In the genomic region with DNA sequence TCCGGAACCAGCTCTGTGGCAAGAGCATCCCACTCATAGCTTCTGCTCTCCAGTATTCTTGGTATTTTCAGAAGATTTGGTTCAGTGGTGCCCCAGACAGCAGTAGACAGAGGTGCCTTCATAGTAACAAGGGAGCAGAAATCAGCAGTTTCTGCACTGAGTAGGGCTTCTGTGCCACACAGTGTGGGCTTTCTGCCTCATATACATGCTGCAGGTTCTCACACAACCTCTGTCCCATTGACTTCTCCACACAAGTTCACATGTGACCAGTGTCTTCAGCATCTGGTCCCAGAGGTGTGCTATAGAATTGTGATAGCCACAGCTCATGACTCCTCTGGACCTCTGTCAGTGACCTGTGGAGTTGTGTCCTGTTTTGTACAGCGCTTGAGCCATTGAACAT, we compare ENCODE assay signal across 38 mouse cellular contexts. TPM values are rescaled to one million over a fixed set of nuclear protein-coding genes. Genes with fewer than 3 reads are reported as not detected.
"Had no signal": no experiment of that assay in that cellular context is flagged by ENCODE, and none has a peak within 500 bp of the region (broad histone marks: within the 10 kb centered on the region; RNA-seq: fewer than 3 reads in every experiment).

No protein-coding gene starts in this region.

- H3K9me3 ChIP-seq: heart, embryonic 10.5 days; heart, embryonic 12.5 days; heart, embryonic 13.5 days; heart, embryonic 15.5 days; hindbrain, embryonic 10.5 days; hindbrain, embryonic 12.5 days; hindbrain, embryonic 13.5 days; hindbrain, embryonic 15.5 days; intestine, embryonic 15.5 days; kidney, embryonic 15.5 days had no signal

- H3K36me3 ChIP-seq: heart, embryonic 10.5 days; heart, embryonic 12.5 days; heart, embryonic 13.5 days; heart, embryonic 15.5 days; hindbrain, embryonic 10.5 days; hindbrain, embryonic 12.5 days; hindbrain, embryonic 13.5 days; hindbrain, embryonic 15.5 days; intestine, embryonic 15.5 days; kidney, embryonic 15.5 days had no signal

- H3K27me3 ChIP-seq: heart, embryonic 12.5 days; heart, embryonic 13.5 days; heart, embryonic 15.5 days; hindbrain, embryonic 12.5 days; hindbrain, embryonic 13.5 days; hindbrain, embryonic 15.5 days; intestine, embryonic 15.5 days; kidney, embryonic 15.5 days had no signal

- H3K9ac ChIP-seq: heart, embryonic 12.5 days; heart, embryonic 13.5 days; heart, embryonic 15.5 days; hindbrain, embryonic 12.5 days; hindbrain, embryonic 13.5 days; hindbrain, embryonic 14.5 days; hindbrain, embryonic 15.5 days; intestine, embryonic 15.5 days; kidney, embryonic 15.5 days had no signal

- H3K4me1 ChIP-seq: heart, embryonic 13.5 days; heart, embryonic 15.5 days; hindbrain, embryonic 12.5 days; hindbrain, embryonic 13.5 days; hindbrain, embryonic 15.5 days; intestine, embryonic 15.5 days; kidney, embryonic 15.5 days had no signal

- H3K4me2 ChIP-seq: heart, embryonic 12.5 days; heart, embryonic 13.5 days; heart, embryonic 15.5 days; hindbrain, embryonic 12.5 days; hindbrain, embryonic 13.5 days; hindbrain, embryonic 14.5 days; hindbrain, embryonic 15.5 days; intestine, embryonic 15.5 days; kidney, embryonic 15.5 days had no signal

- ATAC-seq: hindbrain, embryonic 16.5 days; hindbrain, postnatal 0 days; inflammation-experienced regulatory T-cells, adult 6 months; intestine, embryonic 15.5 days; intestine, embryonic 16.5 days; intestine, postnatal 0 days had no signal

- DNase-seq: kidney, adult 11 months; kidney, adult 18-20 months; kidney, adult 2 months; kidney, adult 8-10 months; kidney, adult 9 months; kidney, postnatal 10 days; kidney, postnatal 14 days; kidney, postnatal 25 days; kidney, postnatal 36 days; kidney, postnatal 4 days; layer of hippocampus, adult 9-11 months; layer of hippocampus, postnatal 36 days had no signal

- H3K4me3 ChIP-seq: heart, embryonic 10.5 days; heart, embryonic 12.5 days; heart, embryonic 13.5 days; heart, embryonic 15.5 days; hindbrain, embryonic 10.5 days; hindbrain, embryonic 12.5 days; hindbrain, embryonic 13.5 days; hindbrain, embryonic 15.5 days; intestine, embryonic 15.5 days; kidney, embryonic 15.5 days; layer of hippocampus, adult 2 months had no signal

- H3K27ac ChIP-seq: heart, embryonic 10.5 days; heart, embryonic 13.5 days; heart, embryonic 15.5 days; hindbrain, embryonic 10.5 days; hindbrain, embryonic 12.5 days; hindbrain, embryonic 13.5 days; hindbrain, embryonic 14.5 days; hindbrain, embryonic 15.5 days; hindbrain, postnatal 0 days; intestine, embryonic 15.5 days; kidney, embryonic 15.5 days; kidney, postnatal 0 days; layer of hippocampus, adult 2 months had no signal

RNA-seq across cellular contexts. Expression of a gene that starts 0.6 kb away (rescaled TPM):
- polyA plus RNA-seq: heart, embryonic 10.5 days; heart, embryonic 12.5 days; heart, embryonic 13.5 days; heart, embryonic 14.5 days; heart, embryonic 15.5 days; heart, embryonic 16.5 days; heart, postnatal 0 days; hindbrain, embryonic 10.5 days; hindbrain, embryonic 11.5 days; hindbrain, embryonic 12.5 days; hindbrain, embryonic 13.5 days; hindbrain, embryonic 14.5 days; hindbrain, embryonic 15.5 days; hindbrain, embryonic 16.5 days; hindbrain, postnatal 0 days; inflammation-experienced regulatory T-cells, adult 6 months; intestine, embryonic 14.5 days; intestine, embryonic 15.5 days; intestine, embryonic 16.5 days; intestine, postnatal 0 days; kidney, adult 2 months; kidney, embryonic 14.5 days; kidney, embryonic 15.5 days; kidney, embryonic 16.5 days; kidney, postnatal 0 days; large intestine, adult 2 months had no signal

RNA-seq across cellular contexts. Expression of a gene that starts 6.3 kb away (rescaled TPM):
- polyA plus RNA-seq: heart, embryonic 10.5 days; heart, embryonic 12.5 days; heart, embryonic 13.5 days; heart, embryonic 14.5 days; heart, embryonic 15.5 days; heart, embryonic 16.5 days; heart, postnatal 0 days; hindbrain, embryonic 10.5 days; hindbrain, embryonic 11.5 days; hindbrain, embryonic 12.5 days; hindbrain, embryonic 13.5 days; hindbrain, embryonic 14.5 days; hindbrain, embryonic 15.5 days; hindbrain, embryonic 16.5 days; hindbrain, postnatal 0 days; inflammation-experienced regulatory T-cells, adult 6 months; intestine, embryonic 14.5 days; intestine, embryonic 15.5 days; intestine, embryonic 16.5 days; intestine, postnatal 0 days; kidney, adult 2 months; kidney, embryonic 14.5 days; kidney, embryonic 15.5 days; kidney, embryonic 16.5 days; kidney, postnatal 0 days; large intestine, adult 2 months had no signal

RNA-seq across cellular contexts. Expression of a gene that starts 6.3 kb away (rescaled TPM):
- polyA plus RNA-seq: heart, embryonic 10.5 days; heart, embryonic 12.5 days; heart, embryonic 13.5 days; heart, embryonic 14.5 days; heart, embryonic 15.5 days; heart, embryonic 16.5 days; heart, postnatal 0 days; hindbrain, embryonic 10.5 days; hindbrain, embryonic 11.5 days; hindbrain, embryonic 12.5 days; hindbrain, embryonic 13.5 days; hindbrain, embryonic 14.5 days; hindbrain, embryonic 15.5 days; hindbrain, embryonic 16.5 days; hindbrain, postnatal 0 days; inflammation-experienced regulatory T-cells, adult 6 months; intestine, embryonic 14.5 days; intestine, embryonic 15.5 days; intestine, embryonic 16.5 days; intestine, postnatal 0 days; kidney, adult 2 months; kidney, embryonic 14.5 days; kidney, embryonic 15.5 days; kidney, embryonic 16.5 days; kidney, postnatal 0 days; large intestine, adult 2 months had no signal

RNA-seq across cellular contexts. Expression of a gene that starts 10.3 kb away (rescaled TPM):
- polyA plus RNA-seq: heart, embryonic 10.5 days; heart, embryonic 12.5 days; heart, embryonic 13.5 days; heart, embryonic 14.5 days; heart, embryonic 15.5 days; heart, embryonic 16.5 days; heart, postnatal 0 days; hindbrain, embryonic 10.5 days; hindbrain, embryonic 11.5 days; hindbrain, embryonic 12.5 days; hindbrain, embryonic 13.5 days; hindbrain, embryonic 14.5 days; hindbrain, embryonic 15.5 days; hindbrain, embryonic 16.5 days; hindbrain, postnatal 0 days; inflammation-experienced regulatory T-cells, adult 6 months; intestine, embryonic 14.5 days; intestine, embryonic 15.5 days; intestine, embryonic 16.5 days; intestine, postnatal 0 days; kidney, adult 2 months; kidney, embryonic 14.5 days; kidney, embryonic 15.5 days; kidney, embryonic 16.5 days; kidney, postnatal 0 days; large intestine, adult 2 months had no signal

RNA-seq across cellular contexts. Expression of a gene that starts 11.9 kb away (rescaled TPM):
- polyA plus RNA-seq: heart, embryonic 10.5 days; heart, embryonic 12.5 days; heart, embryonic 13.5 days; heart, embryonic 14.5 days; heart, embryonic 15.5 days; heart, embryonic 16.5 days; heart, postnatal 0 days; hindbrain, embryonic 10.5 days; hindbrain, embryonic 11.5 days; hindbrain, embryonic 12.5 days; hindbrain, embryonic 13.5 days; hindbrain, embryonic 14.5 days; hindbrain, embryonic 15.5 days; hindbrain, embryonic 16.5 days; hindbrain, postnatal 0 days; inflammation-experienced regulatory T-cells, adult 6 months; intestine, embryonic 14.5 days; intestine, embryonic 15.5 days; intestine, embryonic 16.5 days; intestine, postnatal 0 days; kidney, adult 2 months; kidney, embryonic 14.5 days; kidney, embryonic 15.5 days; kidney, embryonic 16.5 days; kidney, postnatal 0 days; large intestine, adult 2 months had no signal
